Mouse (Mus musculus): ENCODE results near the gene Olfr1226.
"Not testable (repeated sequence)": the region's sequence is repeated elsewhere in the genome, so short reads cannot be mapped to it uniquely, and the experiment has no call there.

Olfr1226 gene

GRCm38 (mm10) chr2:89199948-89200347 is at the start of gene Olfr1226:
Gene Olfr1226, minus strand, starts transcription at chr2:89200048.
- no peak for DNase-seq

- no peak for DNase-seq
Observed at GRCm38 (mm10) chr2:89196325-89196982, 3.4 kb downstream of the Olfr1226 start.

GRCm38 (mm10) chr2:89174569-89174968 is 25.3 kb downstream of the Olfr1226 start, which contains the start of gene Olfr1225:
Gene Olfr1225, minus strand, starts transcription at chr2:89174669.
- no peak for DNase-seq

GRCm38 (mm10) chr2:89164711-89165110 is 35.1 kb downstream of the Olfr1226 start:
- DNase-seq = not testable (repeated sequence)

GRCm38 (mm10) chr2:89163991-89164390 is 35.9 kb downstream of the Olfr1226 start, which contains the start of gene Olfr1224-ps1:
Gene Olfr1224-ps1, minus strand, starts transcription at chr2:89164091.
- not testable (repeated sequence) for DNase-seq

GRCm38 (mm10) chr2:89151460-89151859 is 48.4 kb downstream of the Olfr1226 start, which contains the start of gene Olfr1223:
Gene Olfr1223, minus strand, starts transcription at chr2:89151560.
- no peak for DNase-seq
